In the genomic region with DNA sequence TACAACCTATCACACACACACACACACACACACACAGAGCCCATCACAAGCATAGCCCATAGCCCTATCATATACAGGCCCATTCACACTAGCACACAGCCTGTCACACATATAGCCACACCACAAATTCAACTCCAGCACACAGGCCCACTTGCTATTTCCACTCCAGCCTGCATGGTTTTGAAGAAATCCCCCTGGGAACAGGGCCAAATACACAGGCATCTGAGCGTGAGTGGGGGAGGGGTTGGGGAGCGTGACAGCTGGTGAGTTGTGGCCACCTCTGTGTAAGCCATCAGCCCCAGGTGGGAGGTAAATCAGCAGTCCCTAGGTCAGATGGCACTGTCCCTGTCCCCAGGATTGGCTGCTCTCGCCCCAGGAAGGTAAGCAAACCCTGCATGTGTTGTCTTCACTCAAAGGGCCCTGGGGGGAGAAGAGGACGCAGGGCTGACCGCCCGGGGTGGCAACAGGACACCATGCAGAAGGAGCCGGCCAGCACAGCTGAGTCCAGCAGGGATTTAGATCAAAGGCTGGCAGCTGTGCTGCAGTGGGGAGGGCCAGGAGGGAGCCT, we compare ENCODE assay signal across 8 mouse cellular contexts.
DNase-seq lines count a peak whose midpoint lies in the region; ATAC-seq and TF ChIP-seq lines count a peak whose summit lies in the region.

No protein-coding gene starts in this region.

- H3K27me3 ChIP-seq in heart, postnatal 0 days (ENCODE audit: control insufficient read depth, insufficient read depth, low read length), result 0 out of 2 replicates have a peak, but pooled peaks cover 4% of the 10 kb centered on the region
- peaks cover 36% of the 10 kb centered on the region; the same call in 1 of the 2 replicates for H3K27me3 ChIP-seq in heart, embryonic 12.5 days (replicated peaks)
- H3K27me3 ChIP-seq in embryonic facial prominence, embryonic 12.5 days, result no peaks in the 10 kb centered on the region
- no peaks in the 10 kb centered on the region for H3K27me3 ChIP-seq in hindbrain, embryonic 15.5 days
- no peaks in the 10 kb centered on the region for H3K27me3 ChIP-seq in midbrain, postnatal 0 days (ENCODE audit: insufficient read depth, low read length)

- H3K4me3 ChIP-seq in heart, postnatal 0 days (ENCODE audit: low read depth, low read length), result no peak overlapping the region
- no peak overlapping the region for H3K4me3 ChIP-seq in heart, embryonic 12.5 days
- no peak overlapping the region for H3K4me3 ChIP-seq in embryonic facial prominence, embryonic 12.5 days
- no peak overlapping the region for H3K4me3 ChIP-seq in hindbrain, embryonic 15.5 days
- H3K4me3 ChIP-seq in midbrain, postnatal 0 days (ENCODE audit: low read depth, low read length), result no peak overlapping the region

- H3K27ac ChIP-seq in heart, postnatal 0 days (ENCODE audit: low read depth), result no peak overlapping the region
- H3K27ac ChIP-seq in heart, embryonic 12.5 days (ENCODE audit: poor library complexity, severe bottlenecking), result no peak overlapping the region
- 0 out of 2 replicates have a peak overlapping the region, but pooled peaks have one; percentile 4 for H3K27ac ChIP-seq in embryonic facial prominence, embryonic 12.5 days
- H3K27ac ChIP-seq in hindbrain, embryonic 15.5 days (replicated peaks), result no peak overlapping the region
- H3K27ac ChIP-seq in midbrain, postnatal 0 days (ENCODE audit: low read depth, low read length), result no peak overlapping the region

- WGBS in heart, postnatal 0 days, result 26% methylated on average over 7 of the region's 7 CpGs
- 21% methylated on average over 7 of the region's 7 CpGs for WGBS in heart, embryonic 12.5 days
- 10% methylated on average over 7 of the region's 7 CpGs for WGBS in embryonic facial prominence, embryonic 12.5 days
- WGBS in hindbrain, embryonic 15.5 days, result 9% methylated on average over 7 of the region's 7 CpGs
- WGBS in midbrain, postnatal 0 days, result 6% methylated on average over 7 of the region's 7 CpGs

- H3K36me3 ChIP-seq in heart, postnatal 0 days (replicated peaks; ENCODE audit: control insufficient read depth, insufficient read depth, low read length), result no peaks in the 10 kb centered on the region
- no peaks in the 10 kb centered on the region for H3K36me3 ChIP-seq in heart, embryonic 12.5 days
- H3K36me3 ChIP-seq in embryonic facial prominence, embryonic 12.5 days, result no peaks in the 10 kb centered on the region
- H3K36me3 ChIP-seq in hindbrain, embryonic 15.5 days, result no peaks in the 10 kb centered on the region
- no peaks in the 10 kb centered on the region for H3K36me3 ChIP-seq in midbrain, postnatal 0 days (ENCODE audit: insufficient read depth, low read length)

- no peak overlapping the region for H3K9ac ChIP-seq in heart, postnatal 0 days (replicated peaks; ENCODE audit: low read depth, low read length)
- H3K9ac ChIP-seq in heart, embryonic 12.5 days, result no peak overlapping the region
- no peak overlapping the region for H3K9ac ChIP-seq in embryonic facial prominence, embryonic 12.5 days
- no peak overlapping the region for H3K9ac ChIP-seq in hindbrain, embryonic 15.5 days
- no peak overlapping the region for H3K9ac ChIP-seq in midbrain, postnatal 0 days (replicated peaks; ENCODE audit: low read length, poor library complexity, severe bottlenecking)

- no peak for DNase-seq in heart, postnatal 0 days (ENCODE audit: low spot score)
- DNase-seq in midbrain, postnatal 0 days (ENCODE audit: low spot score), result peak; percentile 62
- no peak for DNase-seq in cerebellum, adult 9-10 months
- no peak for DNase-seq in adrenal gland, adult 2 months
- no peak for DNase-seq in adrenal gland, postnatal 25 days

- TF ChIP-seq EP300 in heart, postnatal 0 days (IDR thresholded peaks at IDR 0.05; ENCODE audit: low read depth), result no peak

- no peaks in the 10 kb centered on the region for H3K4me1 ChIP-seq in heart, postnatal 0 days (ENCODE audit: control insufficient read depth, insufficient read depth)
- H3K4me1 ChIP-seq in heart, embryonic 12.5 days (replicated peaks), result peaks cover 10% of the 10 kb centered on the region
- H3K4me1 ChIP-seq in embryonic facial prominence, embryonic 12.5 days, result peaks cover 21% of the 10 kb centered on the region
- H3K4me1 ChIP-seq in hindbrain, embryonic 15.5 days (replicated peaks), result peaks cover 19% of the 10 kb centered on the region
- H3K4me1 ChIP-seq in midbrain, postnatal 0 days (ENCODE audit: insufficient read depth, low read length), result no peaks in the 10 kb centered on the region

- H3K4me2 ChIP-seq in heart, postnatal 0 days (ENCODE audit: low read depth, low read length), result no peak overlapping the region
- no peak overlapping the region for H3K4me2 ChIP-seq in heart, embryonic 12.5 days
- no peak overlapping the region for H3K4me2 ChIP-seq in embryonic facial prominence, embryonic 12.5 days (replicated peaks)
- no peak overlapping the region for H3K4me2 ChIP-seq in hindbrain, embryonic 15.5 days
- H3K4me2 ChIP-seq in midbrain, postnatal 0 days (ENCODE audit: low read depth, low read length, poor library complexity, severe bottlenecking), result no peak overlapping the region

- no peaks in the 10 kb centered on the region for H3K9me3 ChIP-seq in heart, postnatal 0 days (replicated peaks; ENCODE audit: control insufficient read depth, low read length)
- no peaks in the 10 kb centered on the region for H3K9me3 ChIP-seq in heart, embryonic 12.5 days (replicated peaks)
- no peaks in the 10 kb centered on the region for H3K9me3 ChIP-seq in embryonic facial prominence, embryonic 12.5 days
- no peaks in the 10 kb centered on the region for H3K9me3 ChIP-seq in hindbrain, embryonic 15.5 days
- no peaks in the 10 kb centered on the region for H3K9me3 ChIP-seq in midbrain, postnatal 0 days (ENCODE audit: low read length)

- TF ChIP-seq CTCF in heart, postnatal 0 days (IDR thresholded peaks at IDR 0.05; ENCODE audit: low read depth), result no peak
- no peak for TF ChIP-seq CTCF in midbrain, postnatal 0 days (IDR thresholded peaks at IDR 0.05)

- ATAC-seq in heart, postnatal 0 days (ENCODE audit: insufficient read depth, low read depth), result 0 out of 2 replicates have a peak, but pooled peaks have one; percentile 29
- ATAC-seq in heart, embryonic 12.5 days (ENCODE audit: insufficient number of reproducible peaks, low FRiP score), result no peak; the same call in 1 of the 2 replicates
- ATAC-seq in embryonic facial prominence, embryonic 12.5 days (ENCODE audit: insufficient number of reproducible peaks, insufficient read depth, low FRiP score, low TSS enrichment), result peak; percentile 73
- ATAC-seq in hindbrain, embryonic 15.5 days (ENCODE audit: low FRiP score, low read depth), result peak; percentile 52; the same call in 1 of the 2 replicates
- peak; percentile 57 for ATAC-seq in midbrain, postnatal 0 days (ENCODE audit: low FRiP score)
